Mouse (Mus musculus) G1E (cell line): ENCODE measurements around the gene Resp18. TPM values are rescaled to one million over a fixed set of nuclear protein-coding genes. Genes with fewer than 3 reads are reported as not detected.
"Not testable (repeated sequence)": the region's sequence is repeated elsewhere in the genome, so short reads cannot be mapped to it uniquely, and the experiment has no call there.

ENCODE experiments used
- ATAC-seq: 2 replicates; pipeline ENCODE4 v1.8.0; 2016; ENCODE audit warnings: mild to moderate bottlenecking; ENCODE audit not compliant: insufficient number of reproducible peaks, poor library complexity, low FRiP score, severe bottlenecking; ENCODE audit errors: extremely low read depth
- DNase-seq: peaks from one replicate; pipeline ENCODE4 v3.0.0; 2012; ENCODE audit warnings: low spot score
- H3K27me3 ChIP-seq: 2 replicates; pipeline ENCODE4 v1.6.1; 2012; ENCODE audit warnings: mild to moderate bottlenecking, low read length, inconsistent platforms; ENCODE audit not compliant: insufficient read depth
- H3K36me3 ChIP-seq: replicated peaks from 2 replicates; pipeline ENCODE3; 2012; ENCODE audit warnings: mild to moderate bottlenecking, inconsistent platforms
- H3K4me1 ChIP-seq: 2 replicates; pipeline ENCODE4 v1.6.1; 2012; ENCODE audit warnings: low read depth, low read length, inconsistent platforms, mixed read lengths; ENCODE audit not compliant: insufficient read depth
- H3K4me3 ChIP-seq: 2 replicates; pipeline ENCODE4 v1.5.1; 2012; ENCODE audit warnings: low read depth, mild to moderate bottlenecking, inconsistent platforms, low read length, moderate library complexity, mixed read lengths
- H3K9me3 ChIP-seq: replicated peaks from 2 replicates; pipeline ENCODE4 v1.6.1; 2012; ENCODE audit warnings: inconsistent platforms
- CTCF ChIP-seq: IDR thresholded peaks from 2 replicates; pipeline ENCODE4 v1.5.1; 2012; ENCODE audit warnings: low read depth, low read length, inconsistent platforms, mixed read lengths
- GATA1 ChIP-seq: IDR thresholded peaks from 2 replicates; pipeline ENCODE4 v1.6.1; 2012; ENCODE audit warnings: borderline replicate concordance, low read length, inconsistent platforms, mixed read lengths
- GATA2 ChIP-seq: IDR thresholded peaks from 2 replicates; pipeline ENCODE4 v1.6.1; 2012; ENCODE audit warnings: low read depth, low read length, inconsistent platforms, borderline replicate concordance
- POLR2AphosphoS5 ChIP-seq: IDR thresholded peaks from 2 replicates; pipeline ENCODE4 v1.6.1; 2012; ENCODE audit warnings: low read depth, low read length, inconsistent platforms; ENCODE audit not compliant: insufficient replicate concordance
- TAL1 ChIP-seq: conservative IDR thresholded peaks from 2 replicates; pipeline ENCODE4 v1.6.1; 2012; ENCODE audit warnings: low read depth, low read length, inconsistent platforms, mixed read lengths
- polyA plus RNA-seq: library from polyadenylated mRNA; stranded (reverse); fragments of >175 nt; gene quantifications from 2 replicates; pipeline ENCODE4 v1.2.3, GENCODE M21; 2012
- total RNA-seq, 2 experiments: library from RNA; stranded (forward) in 1 of 2; stranded (reverse) in 1 of 2; fragments of 200-1000 nt in 1 of 2; fragments of >200 nt in 1 of 2; fragmentation: Nextera tagmentation in 1 of 2; gene quantifications; 2 replicates each; pipeline ENCODE4 v1.2.3; 2014 to 2017

The Resp18 gene
- total and polyA plus RNA-seq, 3 experiments, result not detected

DNA sequence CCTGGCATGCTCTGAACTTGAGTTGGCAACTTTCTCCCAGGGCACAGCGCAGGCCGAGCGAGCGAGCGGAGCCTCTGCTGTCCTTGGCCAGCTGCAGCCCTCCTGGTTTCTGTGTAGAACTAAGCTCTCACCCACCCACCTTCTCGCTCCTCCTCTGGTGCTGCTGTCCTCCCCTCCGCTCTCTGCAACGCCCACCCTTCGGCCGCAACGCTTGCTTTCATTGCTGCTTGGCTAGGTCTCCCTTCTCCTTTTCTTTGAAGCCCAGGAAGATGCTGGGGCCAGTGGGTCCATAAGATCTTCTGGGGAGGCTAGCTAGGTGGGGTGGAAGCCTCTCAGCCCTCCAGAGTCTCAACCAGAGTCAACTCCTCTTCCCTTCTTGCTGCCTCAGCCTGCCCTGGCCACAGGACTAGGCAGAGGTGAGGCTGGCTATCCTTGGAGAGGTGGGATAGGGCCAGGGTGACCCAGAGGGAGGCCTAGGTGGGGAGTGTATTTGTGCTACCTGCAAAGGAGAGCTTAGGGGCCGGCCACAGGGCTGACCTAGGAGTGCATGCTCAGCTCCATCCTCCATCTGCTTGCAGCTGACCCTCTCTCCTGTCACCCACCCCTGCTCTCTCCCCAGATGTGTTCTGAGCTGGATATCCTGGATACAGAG is 33.9 kb downstream of the Resp18 start:
- peaks cover 22% of the 10 kb centered on the region for H3K4me1 ChIP-seq
- H3K36me3 ChIP-seq, result peaks cover 45% of the 10 kb centered on the region
- TF ChIP-seq CTCF (no peak), GATA1 (no peak), GATA2 (no peak), TAL1 (no peak), POLR2AphosphoS5 (no peak)
- DNase-seq (no peak), ATAC-seq (no peak)
- no peak overlapping the region for H3K4me3 ChIP-seq
- peaks cover 2% of the 10 kb centered on the region; the same call in 1 of the 2 replicates for H3K27me3 ChIP-seq
- no peaks in the 10 kb centered on the region for H3K9me3 ChIP-seq

DNA sequence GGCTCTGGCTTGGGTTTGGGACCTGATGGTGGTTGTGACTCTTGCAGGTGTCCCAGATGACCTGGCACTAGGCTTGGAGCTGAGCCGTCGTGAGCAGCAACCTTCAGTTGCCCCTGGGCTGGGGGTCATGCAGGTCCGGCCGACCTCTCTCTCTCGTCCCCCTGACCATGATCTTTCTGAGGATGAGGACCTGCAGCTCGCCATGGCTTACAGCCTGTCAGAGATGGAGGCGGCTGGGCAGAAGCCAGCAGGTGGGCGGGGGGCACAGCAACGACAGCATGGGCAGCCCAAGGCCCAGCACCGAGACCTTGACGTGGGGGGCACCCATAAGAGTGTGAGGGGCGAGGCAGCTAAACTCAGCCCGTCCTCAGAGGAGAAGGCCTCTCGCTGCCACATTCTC is 34.8 kb downstream of the Resp18 start:
- peaks cover 51% of the 10 kb centered on the region for H3K36me3 ChIP-seq
- H3K4me1 ChIP-seq, result peaks cover 22% of the 10 kb centered on the region
- ATAC-seq, result no peak
- H3K9me3 ChIP-seq, result no peaks in the 10 kb centered on the region
- no peak overlapping the region for H3K4me3 ChIP-seq
- peaks cover 2% of the 10 kb centered on the region; the same call in 1 of the 2 replicates for H3K27me3 ChIP-seq
- DNase-seq, result no peak
- TF ChIP-seq GATA2 (no peak), POLR2AphosphoS5 (no peak)

DNA sequence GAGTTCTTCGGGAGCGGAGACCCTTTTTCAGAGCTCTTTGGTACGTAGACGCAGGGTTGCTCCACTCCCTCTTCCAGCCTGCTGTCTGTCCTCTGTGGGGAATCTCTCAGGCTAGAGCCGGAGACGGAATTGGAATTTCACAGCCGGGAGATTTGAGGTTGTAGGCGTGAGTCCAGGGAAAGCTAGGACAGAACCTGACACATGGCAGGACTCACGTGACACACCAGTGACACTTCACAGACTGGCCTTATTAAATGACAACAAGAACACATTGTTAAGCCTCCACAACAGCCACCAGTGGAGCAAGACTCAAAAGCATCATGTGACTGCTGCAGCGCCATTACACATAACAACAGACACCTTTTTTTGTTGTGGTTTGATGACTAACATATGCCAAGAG is 38.6 kb downstream of the Resp18 start:
- no peak for ATAC-seq
- TF ChIP-seq GATA1 (no peak), POLR2AphosphoS5 (no peak), GATA2 (no peak), TAL1 (no peak), CTCF (no peak)
- peaks cover 48% of the 10 kb centered on the region for H3K36me3 ChIP-seq

DNA sequence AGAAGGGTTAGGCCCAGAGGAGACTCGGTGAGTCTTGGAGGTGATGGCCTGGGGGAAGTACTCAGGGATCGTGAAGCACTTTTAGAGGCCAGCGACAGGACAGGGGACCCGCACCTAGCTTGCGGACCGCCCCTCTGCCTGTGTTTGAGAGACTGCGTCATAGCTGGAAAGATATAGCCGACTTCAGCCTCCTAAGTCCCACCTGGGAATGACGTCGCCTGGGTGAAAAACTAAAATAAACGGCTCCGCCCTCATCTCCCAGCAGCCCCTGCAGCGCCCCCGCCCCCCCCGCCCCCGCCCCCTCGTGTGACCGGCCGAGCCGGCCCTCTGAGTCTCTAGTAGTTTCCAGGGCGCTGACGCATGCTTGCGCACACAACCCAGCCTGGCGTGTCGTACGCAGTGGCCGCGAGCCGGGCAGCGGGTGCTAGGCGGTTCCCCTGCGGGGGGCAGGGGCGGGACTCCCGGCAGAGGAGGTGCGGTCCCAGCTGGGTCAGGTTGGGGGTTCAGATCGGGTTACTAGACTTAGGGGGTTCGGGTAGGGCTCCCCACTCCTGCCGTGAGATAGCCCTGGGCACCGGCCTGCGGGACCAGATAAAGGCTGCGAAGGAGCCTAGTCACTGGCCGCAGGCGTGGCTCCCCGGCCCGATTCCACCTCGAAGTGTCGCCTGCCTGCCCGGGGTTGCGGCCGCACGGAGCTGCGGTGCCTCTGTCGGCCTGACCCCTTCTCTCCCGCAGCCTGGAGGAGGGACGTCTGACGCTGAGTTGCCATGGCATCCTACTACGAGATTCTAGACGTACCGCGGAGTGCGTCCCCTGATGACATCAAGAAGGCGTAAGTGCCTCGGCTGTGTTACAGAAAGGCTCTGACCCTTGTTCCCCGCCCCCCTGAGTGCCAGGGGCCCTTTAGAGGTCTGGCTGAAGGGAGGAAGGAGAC is 41.8 kb downstream of the Resp18 start, which contains the start of gene Dnajb2:
Dnajb2 (plus strand) TSS at position 290 of the 934 bp plus-strand sequence.
- Histone ChIP-seq H3K27me3 (peaks cover 6% of the 10 kb centered on the region), H3K4me1 (peaks cover 48% of the 10 kb centered on the region), H3K9me3 (no peaks in the 10 kb centered on the region), H3K4me3 (peak within 1 kb of the TSS; percentile 77), H3K36me3 (peaks cover 27% of the 10 kb centered on the region)
- DNase-seq (peak; percentile 96), ATAC-seq (peak; percentile 71)
- TF ChIP-seq GATA2, result no peak
- TF ChIP-seq CTCF, result no peak
- TF ChIP-seq GATA1, result no peak
- peak; percentile 68; the same call in 1 of the 2 replicates for TF ChIP-seq TAL1
- no peak for TF ChIP-seq POLR2AphosphoS5

More for the DNA sequence above, 38.6 kb downstream of the Resp18 start:
- no peak overlapping the region for H3K4me3 ChIP-seq
- no peak for DNase-seq
- H3K9me3 ChIP-seq, result no peaks in the 10 kb centered on the region
- peaks cover 36% of the 10 kb centered on the region for H3K4me1 ChIP-seq
- H3K27me3 ChIP-seq, result no peaks in the 10 kb centered on the region

DNA sequence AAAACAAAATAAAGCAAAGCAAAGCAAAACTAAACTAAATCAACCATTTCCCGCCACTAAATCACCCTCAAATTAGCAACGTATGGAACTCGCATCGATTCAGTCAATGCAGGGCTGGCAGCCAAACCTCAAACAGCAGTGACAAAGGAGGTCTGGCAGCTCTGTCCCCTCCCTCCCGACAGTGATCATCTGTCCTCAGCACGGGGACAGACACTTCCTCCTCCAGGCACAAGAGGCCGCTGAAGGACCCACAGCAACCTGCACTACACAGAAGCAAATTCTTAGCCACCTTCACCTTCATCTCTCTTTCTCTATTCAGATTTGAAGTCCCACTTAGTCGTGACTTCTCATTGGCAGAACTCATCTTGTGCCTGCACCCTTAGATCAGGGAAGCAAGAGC is 43.6 kb downstream of the Resp18 start:
- H3K4me1 ChIP-seq, result peaks cover 62% of the 10 kb centered on the region
- TF ChIP-seq TAL1 (no peak), CTCF (peak; percentile 74)
- no peak overlapping the region for H3K4me3 ChIP-seq
- peaks cover 17% of the 10 kb centered on the region for H3K27me3 ChIP-seq
- peaks cover 13% of the 10 kb centered on the region for H3K36me3 ChIP-seq
- no peaks in the 10 kb centered on the region for H3K9me3 ChIP-seq
- DNase-seq (peak; percentile 87), ATAC-seq (peak; percentile 80)

DNA sequence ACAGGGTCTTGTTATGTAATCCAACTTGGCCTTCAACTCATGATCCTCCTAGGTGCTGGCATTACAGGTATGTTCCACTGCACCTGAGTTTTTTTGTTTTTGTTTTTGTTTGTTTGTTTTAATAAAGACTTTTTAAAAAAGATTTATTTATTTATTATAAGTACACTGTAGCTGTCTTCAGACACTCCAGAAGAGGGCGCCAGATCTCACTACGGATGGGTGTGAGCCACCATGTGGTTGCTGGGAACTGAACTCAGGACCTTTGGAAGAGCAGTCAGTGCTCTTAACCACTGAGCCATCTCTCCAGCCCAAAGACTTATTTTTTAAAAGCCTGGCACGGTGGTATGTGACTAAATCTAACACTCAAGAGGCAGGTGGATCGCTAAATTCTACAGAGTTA is 45.7 kb downstream of the Resp18 start:
- not testable (repeated sequence) for ATAC-seq, DNase-seq, H3K9me3 ChIP-seq, H3K4me3 ChIP-seq, H3K36me3 ChIP-seq
- Histone ChIP-seq H3K27me3 (peaks cover 25% of the 10 kb centered on the region), H3K4me1 (peaks cover 65% of the 10 kb centered on the region)
